Mouse (Mus musculus): ENCODE data around the gene Sh3bp5.

DNA sequence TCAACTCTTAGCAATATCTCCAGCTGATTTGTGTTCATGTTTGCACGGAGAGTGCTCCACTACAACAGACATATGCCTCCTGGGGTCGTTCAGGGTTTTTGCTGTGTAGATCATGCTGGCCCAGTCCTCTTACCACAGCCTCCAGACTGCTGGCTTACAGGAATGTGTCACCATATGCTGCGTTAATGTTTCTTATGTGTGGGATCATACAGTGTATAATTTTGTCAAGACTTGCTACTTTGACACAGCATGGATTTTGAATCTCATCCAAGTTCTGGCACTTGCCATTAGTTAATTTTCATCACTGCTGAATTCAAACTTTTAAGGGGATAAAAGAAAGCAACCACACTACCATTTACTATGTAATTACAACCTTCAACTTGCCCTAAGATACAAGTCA, 100.1 kb downstream of the Sh3bp5 start:
- TF ChIP-seq GATA1 (IDR thresholded peaks at IDR 0.05; ENCODE audit: borderline replicate concordance, low read length) (no peak), CTCF (IDR thresholded peaks at IDR 0.05; ENCODE audit: low read depth, low read length) (no peak), TAL1 (conservative IDR thresholded peaks at IDR 0.05; ENCODE audit: low read depth, low read length) (no peak), GATA2 (IDR thresholded peaks at IDR 0.05; ENCODE audit: borderline replicate concordance, low read depth, low read length) (no peak), POLR2AphosphoS5 (IDR thresholded peaks at IDR 0.05; ENCODE audit: insufficient replicate concordance, low read depth, low read length) (no peak)

All from G1E (cell line).